Mouse (Mus musculus): ENCODE results near the gene Tmem274. TPM values are rescaled to one million over a fixed set of nuclear protein-coding genes. Genes with fewer than 3 reads are reported as not detected.
"Not testable (repeated sequence)": the region's sequence is repeated elsewhere in the genome, so short reads cannot be mapped to it uniquely, and the experiment has no call there.

Gene Tmem274
- total RNA-seq (2017): not detected in 2 replicates

DNA sequence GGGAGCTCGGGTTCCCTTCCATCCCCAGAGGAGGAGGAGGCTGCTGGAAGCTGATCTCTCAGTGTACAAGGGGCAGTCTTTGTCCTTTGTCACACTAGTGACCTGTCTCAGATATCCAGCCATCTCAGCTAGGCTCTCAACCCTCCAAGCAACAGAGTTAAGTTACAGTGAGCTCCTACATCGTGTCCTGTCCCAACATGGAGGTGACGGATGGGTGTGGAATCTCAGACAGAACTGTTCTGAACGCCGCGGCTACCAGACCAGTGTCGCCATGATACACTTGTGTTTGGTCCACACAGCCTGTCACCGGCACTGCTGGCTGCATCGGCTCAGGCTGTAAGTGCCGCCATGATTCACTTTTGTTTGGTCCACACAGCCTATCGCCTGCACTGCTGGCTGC is at the start of gene Tmem274:
TSS of gene Tmem274 (plus strand) at position 301 of the 400 bp plus-strand sequence.
- ATAC-seq (replicated peaks; ENCODE audit: low read depth, poor library complexity, severe bottlenecking): no peak

GRCm38 (mm10) chr4:149429592-149429991 is 47.6 kb upstream of the Tmem274 start:
- ATAC-seq (replicated peaks; ENCODE audit: low read depth, poor library complexity, severe bottlenecking): no peak

- not testable (repeated sequence) for ATAC-seq (replicated peaks; ENCODE audit: low read depth, poor library complexity, severe bottlenecking)
Observed at GRCm38 (mm10) chr4:149431887-149432286, 45.3 kb upstream of the Tmem274 start.

GRCm38 (mm10) chr4:149440576-149440975 is 36.6 kb upstream of the Tmem274 start:
- ATAC-seq (replicated peaks; ENCODE audit: low read depth, poor library complexity, severe bottlenecking): no peak

DNA sequence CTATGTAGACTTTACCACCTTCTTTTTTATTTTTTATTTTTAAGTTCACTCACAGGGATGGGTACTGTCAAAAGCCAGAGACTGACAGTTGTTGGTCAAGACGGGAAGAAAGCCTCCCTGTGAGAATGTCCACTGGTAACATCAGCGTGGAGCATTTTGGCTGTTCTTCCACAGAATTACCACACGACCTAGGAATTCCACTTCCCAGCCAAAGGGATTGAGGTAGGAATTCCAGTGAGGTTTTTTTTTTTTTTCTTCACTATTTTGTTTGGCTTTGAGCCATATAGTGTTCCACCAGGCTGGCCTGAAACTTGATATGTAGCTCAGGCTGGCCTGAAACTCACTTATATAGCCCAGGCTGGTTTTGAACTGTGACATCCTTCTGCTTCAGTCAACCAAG is 34.7 kb upstream of the Tmem274 start:
- no peak for ATAC-seq (replicated peaks; ENCODE audit: low read depth, poor library complexity, severe bottlenecking)

GRCm38 (mm10) chr4:149444465-149444864 is 32.7 kb upstream of the Tmem274 start:
- no peak for ATAC-seq (replicated peaks; ENCODE audit: low read depth, poor library complexity, severe bottlenecking)

DNA sequence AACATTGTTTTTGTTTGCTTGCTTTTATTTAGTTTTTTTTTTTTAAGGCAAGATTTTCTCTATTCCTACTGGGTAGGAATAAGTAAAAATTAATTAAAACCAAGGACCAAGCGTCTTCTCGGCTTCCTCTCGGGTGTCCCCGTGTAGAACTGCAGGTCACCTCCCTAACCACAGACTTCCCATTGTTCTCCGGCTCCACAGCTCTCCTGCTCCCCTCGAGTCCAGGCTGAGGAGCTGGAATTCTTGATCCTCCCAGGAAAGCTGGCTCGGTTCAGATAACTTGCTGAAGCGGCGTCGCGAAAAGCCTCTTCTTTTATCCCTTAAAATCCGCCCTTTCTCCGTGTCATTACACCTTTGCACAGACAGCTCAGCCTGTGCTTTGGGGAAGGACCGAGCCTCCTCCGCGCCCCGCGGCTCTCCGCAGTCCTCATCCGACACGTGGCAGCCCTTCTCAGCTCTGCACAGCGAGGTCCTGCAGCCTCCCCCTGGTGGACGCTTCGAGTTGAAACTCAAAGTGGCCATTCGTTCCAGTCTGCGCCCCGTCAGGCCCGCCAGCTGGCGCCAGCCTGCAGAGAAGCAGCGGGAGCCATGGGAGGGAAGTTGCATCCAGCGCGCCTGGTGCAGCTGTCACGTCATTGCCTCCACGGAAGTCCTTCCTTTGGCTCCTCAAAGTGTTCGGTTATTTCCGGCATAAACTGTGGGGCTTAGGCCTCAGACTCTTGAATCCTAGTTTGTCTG is 32.0 kb upstream of the Tmem274 start:
- ATAC-seq (replicated peaks; ENCODE audit: low read depth, poor library complexity, severe bottlenecking): peak; percentile 99

GRCm38 (mm10) chr4:149445868-149446267 is 31.3 kb upstream of the Tmem274 start:
- peak; percentile 52 for ATAC-seq (replicated peaks; ENCODE audit: low read depth, poor library complexity, severe bottlenecking)

DNA sequence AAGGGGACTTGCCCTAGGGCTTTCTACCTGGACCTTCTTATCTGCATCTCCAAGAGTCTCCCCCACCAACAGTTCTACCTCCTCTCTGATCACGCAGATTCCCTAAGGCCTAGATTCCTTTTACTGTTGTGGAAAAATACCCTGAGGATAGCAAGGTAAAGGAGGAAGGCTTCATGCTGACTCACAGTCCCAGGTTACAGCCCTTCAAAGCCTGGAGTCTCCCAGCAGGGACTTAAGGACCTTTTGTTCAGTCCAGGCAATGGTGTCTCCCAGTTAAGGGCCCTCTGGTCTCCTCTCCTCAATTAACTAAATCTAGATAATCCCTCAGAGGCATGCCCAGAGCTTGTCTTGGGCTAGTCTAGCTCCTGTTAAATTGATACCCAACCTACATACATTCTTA is 30.9 kb upstream of the Tmem274 start:
- ATAC-seq (replicated peaks; ENCODE audit: low read depth, poor library complexity, severe bottlenecking): no peak

- ATAC-seq (replicated peaks; ENCODE audit: low read depth, poor library complexity, severe bottlenecking): no peak
Observed at GRCm38 (mm10) chr4:149450636-149451035, 26.5 kb upstream of the Tmem274 start.

GRCm38 (mm10) chr4:149453656-149454055 is 23.5 kb upstream of the Tmem274 start:
- peak; percentile 75; the same call in 1 of the 2 replicates for ATAC-seq (replicated peaks; ENCODE audit: low read depth, poor library complexity, severe bottlenecking)

- no peak for ATAC-seq (replicated peaks; ENCODE audit: low read depth, poor library complexity, severe bottlenecking)
Observed at GRCm38 (mm10) chr4:149454263-149454662, 22.9 kb upstream of the Tmem274 start.

DNA sequence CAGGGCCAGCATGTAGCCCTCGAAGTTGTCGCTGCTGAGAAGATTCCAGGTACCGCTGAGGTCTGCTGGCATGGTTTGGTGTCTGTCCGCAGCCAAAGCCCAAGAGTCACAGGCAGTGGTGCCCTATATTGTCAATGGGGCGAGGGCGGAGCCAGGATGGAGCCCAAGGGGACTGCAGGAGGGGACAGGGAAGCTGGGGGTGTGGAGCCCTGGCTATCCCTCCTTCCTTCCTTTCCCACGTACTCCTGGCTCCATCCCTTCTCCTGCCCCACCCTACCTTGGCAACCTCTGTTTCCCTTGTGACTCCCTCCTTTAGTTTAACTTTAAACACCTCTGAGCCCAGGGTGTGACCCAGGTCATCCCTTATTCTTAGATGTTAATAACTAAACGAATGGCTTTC is 22.3 kb upstream of the Tmem274 start, which contains the start of gene Rbp7:
TSS of gene Rbp7 (minus strand) at position 100 of the 400 bp plus-strand sequence.
- no peak for ATAC-seq (replicated peaks; ENCODE audit: low read depth, poor library complexity, severe bottlenecking)

GRCm38 (mm10) chr4:149457163-149457562 is 20.0 kb upstream of the Tmem274 start:
- ATAC-seq (replicated peaks; ENCODE audit: low read depth, poor library complexity, severe bottlenecking): peak; percentile 57

DNA sequence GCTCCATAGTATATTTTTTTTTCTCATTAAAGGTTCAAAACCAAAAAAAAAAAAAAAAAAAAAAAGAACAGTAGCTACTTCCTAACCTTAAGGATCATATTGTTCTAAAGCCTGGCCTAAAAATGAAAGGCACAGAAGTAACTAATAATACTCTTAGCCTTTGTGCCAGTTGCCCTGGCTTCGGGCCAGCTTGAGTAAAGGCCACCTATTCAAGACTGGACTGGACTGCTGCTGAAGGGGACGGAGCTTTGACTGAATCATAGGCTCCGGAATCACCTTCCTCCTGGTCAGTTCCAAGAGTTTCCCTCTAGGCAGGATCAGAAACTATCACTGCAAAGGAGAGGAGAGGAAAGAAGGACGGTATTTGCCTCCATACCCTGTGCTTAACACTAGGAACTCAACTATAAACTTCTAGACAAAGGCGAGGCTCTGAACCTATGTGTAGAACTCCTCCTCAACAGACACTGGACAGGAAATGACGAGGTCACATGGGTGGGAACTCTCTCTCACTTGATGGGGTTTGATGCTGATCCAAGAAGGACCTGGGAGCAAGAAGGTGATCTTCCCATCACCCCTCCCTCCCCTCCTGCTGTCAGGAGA is 19.2 kb upstream of the Tmem274 start:
- no peak for ATAC-seq (replicated peaks; ENCODE audit: low read depth, poor library complexity, severe bottlenecking)

DNA sequence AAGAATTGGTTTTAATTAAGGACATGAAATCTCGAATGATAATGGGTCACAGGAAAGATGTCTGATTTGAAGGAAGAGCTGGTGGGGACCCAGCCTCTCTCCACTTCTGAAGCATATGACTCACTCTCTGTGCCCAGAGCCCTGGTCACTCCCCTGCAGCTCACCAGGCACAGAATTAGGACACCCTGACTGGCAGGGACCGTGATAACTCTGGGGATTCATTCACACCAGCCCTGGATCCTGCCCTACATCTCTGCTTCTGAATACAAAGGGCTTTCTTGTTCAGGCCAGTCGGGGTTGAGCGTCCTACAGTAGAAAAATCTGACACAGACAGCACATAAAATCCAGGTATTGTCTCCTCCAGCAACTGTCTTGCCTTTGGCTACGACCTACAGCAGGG is 18.7 kb upstream of the Tmem274 start:
- no peak for ATAC-seq (replicated peaks; ENCODE audit: low read depth, poor library complexity, severe bottlenecking)

- no peak for ATAC-seq (replicated peaks; ENCODE audit: low read depth, poor library complexity, severe bottlenecking)
Observed at GRCm38 (mm10) chr4:149459425-149459824, 17.8 kb upstream of the Tmem274 start.

DNA sequence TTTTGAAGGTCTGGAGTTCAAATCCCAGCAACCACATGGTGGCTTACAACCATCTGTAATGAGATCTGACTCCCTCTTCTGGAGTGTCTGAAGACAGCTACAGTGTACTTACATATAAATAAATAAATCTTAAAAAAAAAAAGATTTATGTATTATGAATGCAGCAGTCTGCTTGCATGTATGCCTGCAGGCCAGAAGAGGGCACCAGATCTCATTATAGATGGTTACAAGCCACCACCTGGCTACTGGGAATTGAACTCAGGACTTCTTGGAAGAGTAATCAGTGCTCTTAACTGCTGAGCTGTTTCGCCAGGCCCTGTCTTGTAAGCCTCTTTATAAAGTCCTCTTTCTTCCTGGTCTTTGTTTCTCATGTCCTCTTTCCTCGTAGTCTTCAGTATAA is 16.7 kb upstream of the Tmem274 start:
- ATAC-seq (replicated peaks; ENCODE audit: low read depth, poor library complexity, severe bottlenecking): not testable (repeated sequence)

- ATAC-seq (replicated peaks; ENCODE audit: low read depth, poor library complexity, severe bottlenecking): peak; percentile 30; the same call in 1 of the 2 replicates
Observed at GRCm38 (mm10) chr4:149461579-149462304, 15.4 kb upstream of the Tmem274 start.

- peak; percentile 53 for ATAC-seq (replicated peaks; ENCODE audit: low read depth, poor library complexity, severe bottlenecking)
Observed at GRCm38 (mm10) chr4:149462305-149462971, 14.7 kb upstream of the Tmem274 start.
